Mouse (Mus musculus): ENCODE measurements around the gene Mlec. TPM values are rescaled to one million over a fixed set of nuclear protein-coding genes. Genes with fewer than 3 reads are reported as not detected.
"Not testable (repeated sequence)": the region's sequence is repeated elsewhere in the genome, so short reads cannot be mapped to it uniquely, and the experiment has no call there.

The Mlec gene
- total RNA-seq, 2 experiments from 2014 or later: 59.5 to 79.4 TPM

- intact Hi-C loops (cut with DNase I): no loop called here
- DNase-seq: peak; percentile 69
Observed at GRCm38 (mm10) chr5:115181248-115181940, 23.4 kb upstream of the Mlec start.

DNA sequence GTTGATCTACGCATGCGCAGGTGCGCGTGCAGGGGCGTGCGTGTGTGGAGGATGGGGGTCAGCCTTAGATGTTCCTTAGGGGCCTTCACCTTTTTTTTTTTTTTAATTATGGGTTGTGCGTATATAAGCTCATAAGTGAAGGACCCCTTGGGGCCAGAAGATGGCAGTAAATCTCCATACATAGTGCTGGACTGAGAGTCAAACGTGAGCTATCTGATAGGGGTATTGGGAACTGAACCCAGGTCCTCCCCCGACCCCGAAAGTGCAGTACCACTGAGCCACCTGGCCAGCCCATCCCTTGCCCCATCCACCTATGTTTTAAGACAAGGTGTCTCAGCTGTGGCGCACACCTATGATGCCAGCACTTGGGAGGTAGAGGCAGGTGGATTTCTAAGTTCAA lies 21.6 kb upstream of the Mlec start:
- DNase-seq: no peak
- intact Hi-C loops (cut with DNase I): no loop called here

DNA sequence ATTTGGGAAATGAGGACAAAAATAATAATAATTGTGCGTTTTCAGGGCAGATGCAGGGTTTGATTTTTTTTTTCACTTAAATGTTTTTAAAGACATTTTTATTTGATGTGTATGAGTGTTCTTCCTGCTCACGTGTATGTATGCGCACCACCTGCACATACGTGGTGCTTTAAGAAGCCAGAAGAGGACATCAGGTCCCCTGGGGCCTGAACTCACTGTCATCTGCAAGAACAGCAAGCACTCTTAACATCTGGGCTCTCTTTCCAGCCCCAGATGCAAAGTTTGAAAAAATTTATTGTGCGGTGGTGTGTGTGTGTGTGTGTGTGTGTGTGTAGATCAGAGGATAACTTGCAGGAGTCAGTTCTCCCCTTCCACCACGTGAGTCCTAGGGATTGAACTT lies 19.9 kb upstream of the Mlec start:
- intact Hi-C loops (cut with DNase I): no loop called here
- DNase-seq: no peak

DNA sequence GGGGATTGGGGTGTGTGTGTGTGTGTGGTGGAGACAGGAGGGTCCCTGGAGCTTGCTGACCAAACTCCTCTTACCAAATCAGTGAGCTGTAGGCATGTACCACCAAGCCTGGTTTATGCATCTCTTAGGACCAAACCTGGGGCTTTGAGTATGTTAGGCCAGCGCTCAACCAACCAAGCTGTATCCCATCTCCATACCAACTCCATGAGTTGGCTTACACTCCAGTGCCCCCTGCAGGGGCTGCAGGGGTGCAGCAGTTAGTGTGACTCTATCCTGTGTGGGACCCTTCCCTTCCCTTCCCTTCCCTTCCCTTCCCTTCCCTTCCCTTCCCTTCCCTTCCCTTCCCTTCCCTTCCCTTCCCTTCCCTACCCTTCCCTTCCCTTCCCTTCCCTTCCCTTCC lies 16.6 kb upstream of the Mlec start:
- intact Hi-C loops (cut with DNase I): no loop called here

GRCm38 (mm10) chr5:115170150-115170549 lies 12.2 kb upstream of the Mlec start:
- intact Hi-C loops (cut with DNase I): no loop called here
- no peak for DNase-seq

More for the DNA sequence above, 16.6 kb upstream of the Mlec start:
- no peak for DNase-seq

DNA sequence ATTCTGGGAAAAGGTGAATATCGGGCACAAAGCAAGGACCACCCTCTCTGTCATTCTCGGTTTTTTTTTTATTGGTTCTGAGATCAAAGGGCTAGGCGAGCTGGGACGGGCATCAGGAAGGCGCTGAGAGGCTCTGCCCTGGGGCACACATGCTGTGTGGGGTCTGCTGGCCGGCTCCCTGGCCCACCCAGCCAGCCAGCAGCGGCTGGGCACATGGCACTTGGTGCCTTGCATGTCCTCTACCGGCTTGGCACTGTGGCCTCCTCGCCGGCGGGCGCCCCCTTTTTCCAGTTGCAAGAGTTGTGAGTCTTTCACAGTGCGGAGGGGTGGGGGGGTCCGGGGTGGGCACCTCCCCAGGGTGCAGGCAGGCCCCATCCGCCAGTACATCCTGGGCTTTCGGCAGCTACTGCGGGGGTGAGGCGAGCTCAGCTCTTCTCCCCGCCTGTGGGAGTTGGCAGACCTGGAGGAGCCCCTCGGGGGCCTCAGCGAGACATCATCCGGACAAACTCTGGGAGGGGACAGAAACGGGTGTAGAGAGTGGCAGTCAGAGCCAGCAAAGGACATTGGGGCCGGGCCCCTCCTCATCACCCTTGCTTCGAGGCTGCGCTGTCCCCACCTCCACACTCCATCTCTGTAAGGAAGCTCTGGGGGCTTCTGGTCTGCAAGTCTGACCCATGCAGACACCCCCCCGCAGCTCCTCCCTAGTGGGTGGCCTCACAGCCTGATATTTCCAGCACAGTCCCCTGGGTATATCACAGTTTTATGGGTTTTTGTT lies 10.8 kb upstream of the Mlec start:
- DNase-seq: peak; percentile 66
- intact Hi-C loops (cut with DNase I): no loop called here

DNA sequence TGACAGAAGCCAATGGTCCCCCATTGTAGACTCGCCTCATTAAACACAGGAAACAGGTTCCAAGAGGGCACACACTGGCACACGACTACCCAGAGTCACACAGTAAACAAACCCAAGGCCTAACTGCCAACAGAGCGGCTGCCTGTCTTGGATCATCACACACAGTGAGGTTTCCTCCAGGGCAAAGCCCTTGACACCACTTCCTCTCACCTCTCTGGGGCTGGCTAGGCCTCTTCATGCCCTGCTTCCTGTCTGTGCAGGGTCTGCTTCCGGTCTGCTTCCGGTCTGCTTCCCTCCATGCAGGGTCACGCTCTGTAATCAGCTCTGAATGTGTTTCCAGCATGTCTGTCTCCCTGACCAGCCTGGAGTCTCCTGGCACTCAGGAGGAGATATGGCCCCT lies 9.4 kb upstream of the Mlec start:
- intact Hi-C loops (cut with DNase I): no loop called here
- DNase-seq: no peak

GRCm38 (mm10) chr5:115166815-115167194 lies 8.8 kb upstream of the Mlec start:
- no peak for DNase-seq
- intact Hi-C loops (cut with DNase I): no loop called here

DNA sequence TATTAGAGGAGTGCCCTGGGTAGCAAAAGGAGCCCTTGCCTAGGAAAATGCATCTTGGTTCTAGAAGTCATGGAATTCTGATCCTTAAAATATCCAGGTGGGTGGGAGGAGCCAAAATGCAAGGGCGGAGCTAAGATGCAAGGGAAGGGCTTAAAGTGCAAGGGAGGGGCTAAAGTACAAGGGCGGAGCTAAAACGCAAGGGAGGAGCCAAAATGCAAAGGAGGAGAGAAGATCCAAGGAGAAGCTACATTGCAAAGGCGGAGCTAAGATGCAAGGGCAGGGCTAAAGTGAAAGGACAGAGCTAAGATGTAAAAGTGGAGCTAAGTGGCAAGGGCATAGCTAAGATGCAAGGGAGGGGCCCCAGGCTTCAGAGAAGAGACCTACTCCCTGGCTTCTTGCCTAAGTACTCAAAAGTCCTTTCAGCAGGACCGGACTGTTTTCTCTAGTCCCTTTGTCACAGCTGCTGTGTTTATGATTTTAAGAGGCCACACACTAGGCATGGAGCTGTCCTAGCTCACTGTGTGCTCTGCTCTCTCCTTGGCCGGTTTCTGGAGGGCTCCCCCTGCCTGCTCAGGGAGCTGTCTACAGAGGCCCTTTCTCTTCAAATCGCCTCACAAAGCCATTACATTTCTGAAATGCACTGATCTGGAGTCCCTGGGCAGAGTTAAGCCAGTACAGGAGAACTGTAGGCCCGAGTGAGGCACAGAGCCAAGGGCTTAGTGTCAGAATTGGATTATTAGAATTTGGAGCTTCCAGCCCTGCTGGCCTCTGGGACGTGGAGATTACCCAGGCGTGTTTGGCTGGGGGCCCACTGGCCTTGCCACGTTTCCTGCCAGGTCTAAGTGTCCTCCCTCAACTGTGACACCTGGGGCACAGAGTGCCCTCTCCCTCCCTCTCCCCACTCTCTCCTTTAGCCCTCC lies 8.2 kb upstream of the Mlec start:
- intact Hi-C loops (cut with DNase I): no loop called here
- DNase-seq: peak; percentile 80

DNA sequence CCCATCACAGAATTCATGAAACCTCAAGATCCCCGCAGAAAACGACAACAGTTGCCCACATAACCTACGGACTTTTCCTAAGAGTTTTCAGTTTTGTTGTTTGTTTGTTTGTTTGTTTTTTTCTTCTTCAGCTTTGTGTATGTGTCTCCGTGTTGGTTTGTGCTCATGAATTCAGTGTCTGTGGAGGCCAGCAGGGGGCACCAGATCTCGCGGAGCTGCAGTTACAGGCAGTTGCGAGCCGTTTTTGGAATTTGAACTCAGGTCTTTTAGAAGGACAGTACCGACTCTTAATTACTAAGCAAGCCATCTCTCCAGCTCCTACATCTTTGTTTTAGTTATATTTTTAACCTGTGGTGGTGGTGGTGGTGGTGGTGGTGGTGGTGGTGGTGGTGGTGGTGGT lies 7.4 kb upstream of the Mlec start:
- DNase-seq: peak; percentile 33
- intact Hi-C loops (cut with DNase I): no loop called here

- DNase-seq; intact Hi-C loops (cut with DNase I): not testable (repeated sequence)
Observed at GRCm38 (mm10) chr5:115164446-115164845, 6.5 kb upstream of the Mlec start.

DNA sequence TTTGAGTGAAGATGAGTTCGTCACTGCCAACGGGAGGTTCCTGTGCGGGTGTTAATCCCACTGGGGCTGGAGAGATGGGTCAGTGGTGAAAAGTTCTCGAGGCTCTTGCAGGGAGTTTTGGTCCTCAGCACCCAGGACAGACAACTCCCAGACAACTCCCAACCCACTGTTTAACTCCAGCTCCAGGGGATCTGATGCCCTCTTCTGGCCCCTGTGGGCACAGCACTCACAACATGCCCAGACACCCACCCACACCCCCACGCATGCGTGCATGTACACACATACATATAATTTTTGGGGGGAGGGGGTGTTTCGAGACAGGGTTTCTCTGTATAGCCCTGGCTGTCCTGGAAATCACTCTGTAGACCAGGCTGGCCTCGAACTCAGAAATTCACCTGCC lies 5.6 kb upstream of the Mlec start:
- peak; percentile 70 for DNase-seq
- intact Hi-C loops (cut with DNase I): no loop called here

GRCm38 (mm10) chr5:115161940-115162279 lies 3.9 kb upstream of the Mlec start:
- DNase-seq; intact Hi-C loops (cut with DNase I): not testable (repeated sequence)

DNA sequence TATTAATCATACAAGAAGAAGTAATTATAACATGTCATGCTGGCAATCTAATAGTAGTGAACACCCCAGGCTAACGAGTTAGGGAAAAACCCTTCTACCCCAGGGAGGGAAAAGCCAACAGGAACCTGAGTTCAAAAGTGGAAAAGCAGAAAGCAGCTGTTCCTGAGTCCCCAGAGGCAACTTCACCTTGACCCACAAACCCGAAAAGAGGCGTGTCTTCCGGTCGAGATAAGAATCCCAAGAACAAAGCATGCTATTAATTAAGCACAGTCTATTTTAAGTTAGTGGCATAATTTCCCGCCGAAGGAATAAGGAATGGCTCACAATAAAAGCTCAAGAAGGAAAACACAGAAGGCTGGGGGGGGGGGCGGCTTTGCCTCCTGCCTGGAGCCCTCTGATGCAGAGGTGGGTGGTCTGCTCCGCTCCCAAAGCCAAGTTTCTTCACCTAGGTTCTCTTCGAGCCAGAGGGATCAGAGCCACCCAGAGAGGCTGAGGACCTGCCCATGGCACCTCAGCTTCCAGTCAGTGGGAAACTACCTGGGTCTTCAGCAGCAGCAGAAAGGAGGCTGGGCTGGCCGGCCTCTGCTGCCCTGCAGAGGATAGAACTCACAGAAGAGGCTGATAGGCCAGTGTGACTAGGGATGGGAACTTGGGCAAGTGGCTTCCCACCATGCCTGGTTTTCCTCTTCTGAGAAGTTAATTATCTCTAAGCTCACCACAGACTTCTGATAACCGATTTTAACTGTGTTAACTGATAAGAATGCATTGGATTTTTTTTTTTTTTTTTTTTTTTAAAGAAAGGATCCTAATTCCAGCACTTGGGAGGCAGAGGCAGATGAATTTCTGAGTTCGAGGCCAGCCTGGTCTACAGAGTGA lies 3.3 kb upstream of the Mlec start:
- intact Hi-C loops (cut with DNase I): no loop called here
- no peak for DNase-seq

GRCm38 (mm10) chr5:115160655-115161054 lies 2.7 kb upstream of the Mlec start:
- intact Hi-C loops (cut with DNase I): no loop called here
- no peak for DNase-seq

GRCm38 (mm10) chr5:115159165-115159564 lies 1.2 kb upstream of the Mlec start:
- intact Hi-C loops (cut with DNase I): no loop called here
- no peak for DNase-seq

- intact Hi-C loops (cut with DNase I): no loop called here
- DNase-seq: peak; percentile 27
Observed at GRCm38 (mm10) chr5:115156933-115157589, 918 bp downstream of the Mlec start.

DNA sequence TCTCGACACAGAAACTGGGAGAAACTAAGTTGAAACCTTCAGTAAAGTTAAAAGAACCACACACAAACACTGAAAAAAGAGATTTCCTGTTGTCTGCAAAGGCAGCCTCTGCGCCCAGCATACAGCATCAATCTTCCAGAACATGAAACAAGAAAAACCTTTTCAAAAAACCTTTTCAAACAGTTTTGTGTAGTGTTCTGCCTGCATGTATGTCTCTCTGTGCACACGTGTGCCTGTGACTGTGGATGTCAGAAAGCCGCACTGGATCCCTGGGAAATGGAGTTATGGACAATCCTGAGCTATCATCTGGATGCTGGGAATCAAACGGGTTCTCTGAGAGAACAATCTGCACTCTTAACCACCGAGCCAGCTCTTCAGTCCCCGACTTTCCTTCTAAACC lies 1.6 kb downstream of the Mlec start:
- no peak for DNase-seq

DNA sequence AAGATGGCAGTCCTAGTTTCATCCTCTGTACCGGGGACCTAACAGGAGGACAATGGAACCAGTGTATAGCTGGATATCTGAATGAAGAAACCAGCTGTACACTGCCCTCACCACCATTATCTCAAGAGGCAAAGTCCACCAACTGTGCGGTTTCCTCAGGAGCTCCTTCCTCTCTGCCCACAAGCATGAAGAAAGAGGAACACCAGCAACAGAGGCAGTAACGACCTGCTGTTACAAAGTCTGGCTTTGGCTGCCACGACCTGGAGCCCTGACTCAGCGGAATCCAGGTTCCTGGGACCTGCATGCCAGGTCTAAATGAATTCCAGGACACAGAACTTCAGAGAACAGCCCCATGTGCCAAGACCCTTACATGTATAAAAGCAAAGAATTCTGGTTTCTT lies 2.1 kb downstream of the Mlec start:
- no peak for DNase-seq
- intact Hi-C loops (cut with DNase I): no loop called here

More for the DNA sequence above, 1.6 kb downstream of the Mlec start:
- intact Hi-C loops (cut with DNase I): no loop called here

GRCm38 (mm10) chr5:115155156-115155631 lies 2.8 kb downstream of the Mlec start:
- DNase-seq: no peak
- intact Hi-C loops (cut with DNase I): no loop called here
